Mouse (Mus musculus) c-Kit-negative CD71-positive TER-119-positive erythroid progenitor cells, embryonic 14.5 days (primary cell): ENCODE measurements around the gene Pask.
"Not testable (repeated sequence)": the region's sequence is repeated elsewhere in the genome, so short reads cannot be mapped to it uniquely, and the experiment has no call there.

Experiments used
- DNase-seq: peaks from one replicate; pipeline ENCODE4 v3.0.0-alpha.2; 2013; ENCODE audit warnings: low read depth, low spot score

Pask gene

GRCm38 (mm10) chr1:93342648-93343503 is at the start of gene Pask, which contains the start of gene Ppp1r7:
Gene Pask (minus strand): TSS chr1:93343482.
Gene Ppp1r7 (plus strand): TSS chr1:93342854.
- peak; percentile 87 for DNase-seq

GRCm38 (mm10) chr1:93388906-93389305 is 45.6 kb upstream of the Pask start:
- no peak for DNase-seq

GRCm38 (mm10) chr1:93387198-93387597 is 43.9 kb upstream of the Pask start:
- DNase-seq = no peak

- DNase-seq = no peak
Measured at GRCm38 (mm10) chr1:93379117-93379516, 35.8 kb upstream of the Pask start.

GRCm38 (mm10) chr1:93377307-93377706 is 34.0 kb upstream of the Pask start:
- no peak for DNase-seq

- no peak for DNase-seq
Measured at GRCm38 (mm10) chr1:93373665-93374064, 30.4 kb upstream of the Pask start, which contains the start of gene Ano7. Gene Ano7 (plus strand): TSS chr1:93373930.

- no peak for DNase-seq
Measured at GRCm38 (mm10) chr1:93365641-93366040, 22.4 kb upstream of the Pask start.

- no peak for DNase-seq
Measured at GRCm38 (mm10) chr1:93362661-93363060, 19.4 kb upstream of the Pask start.

- DNase-seq = no peak
Measured at GRCm38 (mm10) chr1:93352724-93353123, 9.4 kb upstream of the Pask start.

GRCm38 (mm10) chr1:93349701-93350100 is 6.4 kb upstream of the Pask start:
- no peak for DNase-seq

GRCm38 (mm10) chr1:93347176-93347575 is 3.9 kb upstream of the Pask start:
- DNase-seq = no peak

- DNase-seq = peak; percentile 91
Measured at GRCm38 (mm10) chr1:93343504-93344047, 294 bp upstream of the Pask start.

GRCm38 (mm10) chr1:93334621-93335020 is 8.7 kb downstream of the Pask start:
- DNase-seq = no peak

GRCm38 (mm10) chr1:93326446-93326845 is 16.8 kb downstream of the Pask start:
- DNase-seq = no peak

- DNase-seq = no peak
Measured at GRCm38 (mm10) chr1:93323973-93324372, 19.3 kb downstream of the Pask start.

- DNase-seq = peak; percentile 70
Measured at GRCm38 (mm10) chr1:93305581-93306337, 37.5 kb downstream of the Pask start, which contains the start of gene Mterf4. Gene Mterf4 (minus strand): TSS chr1:93305915.

- no peak for DNase-seq
Measured at GRCm38 (mm10) chr1:93300578-93300977, 42.7 kb downstream of the Pask start.

- DNase-seq = no peak
Measured at GRCm38 (mm10) chr1:93299791-93300190, 43.5 kb downstream of the Pask start.

GRCm38 (mm10) chr1:93294491-93294890 is 48.8 kb downstream of the Pask start:
- DNase-seq = not testable (repeated sequence)

GRCm38 (mm10) chr1:93292006-93292405 is 51.3 kb downstream of the Pask start:
- DNase-seq = no peak

- no peak for DNase-seq
Measured at GRCm38 (mm10) chr1:93291591-93291990, 51.7 kb downstream of the Pask start.

- DNase-seq = no peak
Measured at GRCm38 (mm10) chr1:93290956-93291355, 52.3 kb downstream of the Pask start.
